Mouse (Mus musculus) heart, embryonic 16.5 days (tissue): ENCODE results near the gene Brip1. TPM values are rescaled to one million over a fixed set of nuclear protein-coding genes. Genes with fewer than 3 reads are reported as not detected.

Experiments
- ATAC-seq: fragments of 200-750 bp; cut with Nextera tagmentation; replicated peaks from 2 replicates; pipeline ENCODE4 v1.8.0; 2017; ENCODE audit warnings: moderate number of reproducible peaks; ENCODE audit not compliant: insufficient read depth, low FRiP score; ENCODE audit errors: extremely low read depth
- H3K27ac ChIP-seq: fragments of 300-500 bp; sonication (generic); 2 replicates; pipeline ENCODE4 v1.5.1; 2014; ENCODE audit warnings: mild to moderate bottlenecking, low read length, control low read depth, moderate library complexity
- H3K27me3 ChIP-seq: fragments of 300-500 bp; sonication (generic); 2 replicates; pipeline ENCODE4 v1.6.1; 2014; ENCODE audit warnings: low read length, mixed read lengths; ENCODE audit not compliant: control insufficient read depth, insufficient read depth
- H3K36me3 ChIP-seq: fragments of 300-500 bp; sonication (generic); 2 replicates; pipeline ENCODE4 v1.6.1; 2014; ENCODE audit not compliant: control insufficient read depth, insufficient read depth
- H3K4me1 ChIP-seq: fragments of 300-500 bp; sonication (generic); 2 replicates; pipeline ENCODE4 v1.6.1; 2014; ENCODE audit warnings: low read length, mixed read lengths; ENCODE audit not compliant: control insufficient read depth, insufficient read depth
- H3K4me2 ChIP-seq: fragments of 300-500 bp; sonication (generic); 2 replicates; pipeline ENCODE4 v1.6.1; 2014; ENCODE audit warnings: low read depth, mild to moderate bottlenecking, control low read depth, low read length
- H3K4me3 ChIP-seq: fragments of 300-500 bp; sonication (generic); 2 replicates; pipeline ENCODE4 v1.5.1; 2014; ENCODE audit warnings: mild to moderate bottlenecking, control low read depth, low read length
- H3K9ac ChIP-seq: fragments of 300-500 bp; sonication (generic); 2 replicates; pipeline ENCODE4 v1.6.1; 2014; ENCODE audit warnings: low read length, control low read depth
- H3K9me3 ChIP-seq: fragments of 300-500 bp; sonication (generic); replicated peaks from 2 replicates; pipeline ENCODE4 v1.6.1; 2016; ENCODE audit warnings: low read length; ENCODE audit not compliant: control insufficient read depth
- WGBS: fragments of 180-500 bp; shearing (Covaris S2); extraction: QIAGEN DNeasy Blood & Tissue Kit; methylation state at CpG from one replicate; pipeline ENCODE4 v1.1.7; 2014; 5-methylcytosine and 5-hydroxymethylcytosine counted together
- polyA plus RNA-seq: library from polyadenylated mRNA; unstranded; fragments of >200 nt; fragmentation: Nextera tagmentation; extraction: Ambion mirVana; gene quantifications from 2 replicates; pipeline ENCODE4 v1.2.1, GENCODE M21; 2015

The Brip1 gene
- polyA plus RNA-seq, 1 experiment from 2014 or later = 6.0 TPM

DNA sequence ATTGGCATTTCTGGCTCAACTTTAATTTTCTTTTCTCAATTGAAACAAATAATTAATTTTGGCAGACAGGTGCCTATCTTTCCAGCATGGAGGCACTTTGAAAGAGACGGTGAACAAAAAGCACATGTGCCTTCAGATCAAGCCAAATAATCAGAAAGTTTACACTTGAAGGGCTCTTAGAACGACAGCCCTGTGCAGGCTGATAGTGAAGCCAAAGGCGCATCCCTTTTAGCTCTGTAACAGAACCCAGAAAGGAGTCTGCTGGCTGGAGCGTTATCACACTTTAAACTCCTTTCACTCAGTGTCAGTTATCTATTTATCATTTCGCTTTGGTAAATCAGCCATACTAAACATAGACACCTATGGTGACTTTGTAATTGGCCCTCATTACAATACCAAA, 45.4 kb downstream of the Brip1 start:
- Histone ChIP-seq H3K4me2 (no peak overlapping the region), H3K4me1 (no peaks in the 10 kb centered on the region), H3K27me3 (no peaks in the 10 kb centered on the region), H3K9ac (no peak overlapping the region), H3K36me3 (no peaks in the 10 kb centered on the region; the same call in 1 of the 2 replicates), H3K27ac (no peak overlapping the region), H3K4me3 (no peak overlapping the region), H3K9me3 (no peaks in the 10 kb centered on the region)
- no peak for ATAC-seq
- 52% methylated on average over 5 of the region's 5 CpGs for WGBS

GRCm38 (mm10) chr11:86131324-86131723, 69.7 kb downstream of the Brip1 start:
- Histone ChIP-seq H3K27ac (no peak overlapping the region), H3K27me3 (no peaks in the 10 kb centered on the region), H3K4me1 (no peaks in the 10 kb centered on the region), H3K9me3 (no peaks in the 10 kb centered on the region), H3K36me3 (no peaks in the 10 kb centered on the region), H3K4me3 (no peak overlapping the region), H3K9ac (no peak overlapping the region), H3K4me2 (no peak overlapping the region)
- no peak for ATAC-seq
- 59% methylated on average over 3 of the region's 3 CpGs for WGBS

DNA sequence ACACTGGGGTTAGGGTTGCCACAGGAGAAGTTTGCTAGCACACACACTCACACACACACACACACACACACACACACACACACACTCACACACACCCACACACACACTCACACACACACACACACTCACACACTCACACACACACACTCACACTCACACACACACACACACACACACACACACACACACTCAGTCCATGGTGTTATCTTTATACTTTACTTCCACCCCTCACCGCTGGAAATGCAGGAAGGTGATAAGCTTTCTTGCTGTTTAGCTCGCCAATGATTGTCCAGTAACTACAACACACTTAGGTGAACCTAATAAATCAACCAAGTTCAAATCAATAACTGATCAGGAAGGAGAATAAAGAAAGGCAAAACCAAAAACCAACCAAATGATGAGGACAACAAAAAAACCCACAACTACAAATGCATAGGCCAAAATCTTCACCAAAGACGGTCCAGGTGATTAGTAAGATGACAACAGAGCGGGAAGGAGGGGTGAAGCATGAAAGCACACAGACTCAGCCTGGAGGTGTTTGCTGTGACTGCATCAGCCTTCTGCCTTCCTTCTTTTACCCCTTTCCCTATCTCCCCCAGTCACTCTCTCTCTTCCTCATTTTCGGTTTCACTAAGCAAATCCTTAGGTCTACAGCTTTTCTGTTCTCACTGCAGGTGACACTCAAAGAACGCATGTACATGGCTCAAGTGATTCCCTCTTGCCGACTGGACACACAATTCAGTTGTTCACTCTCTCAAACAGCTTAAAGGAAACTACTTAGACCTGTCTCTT, 83.7 kb downstream of the Brip1 start:
- no peak overlapping the region for H3K4me2 ChIP-seq
- H3K4me1 ChIP-seq = no peaks in the 10 kb centered on the region
- H3K9me3 ChIP-seq = no peaks in the 10 kb centered on the region
- no peak overlapping the region for H3K27ac ChIP-seq
- H3K36me3 ChIP-seq = no peaks in the 10 kb centered on the region
- no peaks in the 10 kb centered on the region for H3K27me3 ChIP-seq
- no peak for ATAC-seq
- no peak overlapping the region for H3K4me3 ChIP-seq
- WGBS = 77% methylated on average over 7 of the region's 7 CpGs
- H3K9ac ChIP-seq = no peak overlapping the region

DNA sequence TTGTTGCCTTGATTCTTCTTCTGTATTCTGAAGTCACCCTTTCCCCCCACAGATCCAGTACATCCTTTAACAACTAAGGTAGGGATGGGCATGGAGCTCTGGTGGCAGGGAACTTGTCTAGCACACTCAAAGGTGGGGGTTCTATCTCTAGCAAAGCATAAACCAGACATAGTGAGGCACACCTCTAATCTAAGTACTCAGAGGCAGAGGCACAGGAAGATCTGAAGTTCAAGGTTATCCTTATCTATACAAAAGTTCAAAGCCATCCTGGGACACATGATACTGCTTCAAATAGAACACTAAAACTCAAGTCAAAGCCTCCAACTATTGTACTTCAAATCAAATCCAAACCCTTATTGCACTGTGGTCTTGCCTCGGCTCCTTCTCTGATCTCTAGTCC, 85.0 kb downstream of the Brip1 start:
- Histone ChIP-seq H3K27ac (no peak overlapping the region), H3K4me1 (no peaks in the 10 kb centered on the region), H3K27me3 (no peaks in the 10 kb centered on the region), H3K4me3 (no peak overlapping the region), H3K9me3 (no peaks in the 10 kb centered on the region), H3K9ac (no peak overlapping the region), H3K36me3 (no peaks in the 10 kb centered on the region), H3K4me2 (no peak overlapping the region)
- no peak for ATAC-seq
- 88% methylated on average over 1 of the region's 1 CpGs for WGBS

DNA sequence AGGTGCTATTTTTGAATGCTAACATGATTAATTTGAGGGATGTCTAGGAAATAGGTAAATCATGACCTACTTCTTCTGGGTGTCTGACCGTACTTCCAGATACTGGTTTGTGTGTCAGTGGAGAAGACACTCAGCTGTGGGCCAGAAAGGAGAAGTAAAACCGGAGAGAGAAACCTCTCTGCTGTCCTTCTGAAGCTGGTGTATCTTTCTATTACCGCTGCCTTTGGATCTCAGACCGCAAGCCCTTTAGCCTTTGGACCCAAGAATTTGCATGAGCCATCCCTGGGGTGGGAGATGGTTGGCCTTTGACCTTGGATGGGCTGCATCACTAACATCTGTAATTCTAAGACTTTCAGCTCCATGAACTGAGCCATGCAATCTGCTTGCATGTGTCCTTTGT, 93.7 kb downstream of the Brip1 start:
- Histone ChIP-seq H3K27ac (no peak overlapping the region), H3K9ac (no peak overlapping the region), H3K4me3 (no peak overlapping the region), H3K4me2 (no peak overlapping the region), H3K4me1 (no peaks in the 10 kb centered on the region), H3K36me3 (no peaks in the 10 kb centered on the region), H3K27me3 (no peaks in the 10 kb centered on the region), H3K9me3 (no peaks in the 10 kb centered on the region)
- ATAC-seq = no peak
- WGBS = 91% methylated on average over 4 of the region's 4 CpGs

- Histone ChIP-seq H3K4me1 (no peaks in the 10 kb centered on the region), H3K9me3 (no peaks in the 10 kb centered on the region), H3K9ac (no peak overlapping the region), H3K4me3 (no peak overlapping the region), H3K36me3 (no peaks in the 10 kb centered on the region), H3K4me2 (no peak overlapping the region), H3K27me3 (no peaks in the 10 kb centered on the region), H3K27ac (no peak overlapping the region)
- ATAC-seq = no peak
Observed at GRCm38 (mm10) chr11:86106596-86106995, 94.4 kb downstream of the Brip1 start.

- no peak overlapping the region for H3K9ac ChIP-seq
Observed at GRCm38 (mm10) chr11:86101191-86101590, 99.8 kb downstream of the Brip1 start.

DNA sequence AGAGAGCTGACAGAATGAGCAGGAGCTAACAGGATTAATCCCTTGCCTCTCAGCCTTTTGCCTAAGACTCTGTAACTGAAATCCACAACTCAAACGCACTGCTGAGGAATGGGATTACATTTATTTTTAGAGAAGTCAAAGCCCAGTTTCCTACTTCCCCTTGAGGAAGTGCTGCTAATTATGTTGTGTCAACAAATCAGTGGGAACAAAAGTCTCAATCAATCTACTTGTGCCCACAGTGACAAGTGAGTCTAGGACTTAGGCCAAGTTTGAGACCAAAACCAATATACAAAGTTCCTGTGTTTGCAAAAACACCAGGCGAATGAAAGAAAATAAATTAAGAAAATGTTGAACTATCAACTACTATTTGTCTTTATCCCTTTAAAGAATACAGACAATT, 101.7 kb downstream of the Brip1 start:
- ATAC-seq = no peak
- no peak overlapping the region for H3K9ac ChIP-seq
- no peak overlapping the region for H3K4me2 ChIP-seq
- H3K4me1 ChIP-seq = no peaks in the 10 kb centered on the region
- H3K4me3 ChIP-seq = no peak overlapping the region
- no peaks in the 10 kb centered on the region for H3K27me3 ChIP-seq
- no peaks in the 10 kb centered on the region for H3K36me3 ChIP-seq
- no peak overlapping the region for H3K27ac ChIP-seq
- no peaks in the 10 kb centered on the region for H3K9me3 ChIP-seq
- 44% methylated on average over 2 of the region's 2 CpGs for WGBS

More at GRCm38 (mm10) chr11:86101191-86101590, 99.8 kb downstream of the Brip1 start:
- Histone ChIP-seq H3K9me3 (no peaks in the 10 kb centered on the region), H3K27me3 (no peaks in the 10 kb centered on the region), H3K4me1 (no peaks in the 10 kb centered on the region), H3K36me3 (no peaks in the 10 kb centered on the region), H3K27ac (no peak overlapping the region), H3K4me2 (no peak overlapping the region), H3K4me3 (no peak overlapping the region)
- no peak for ATAC-seq
- WGBS = 65% methylated on average over 6 of the region's 6 CpGs

GRCm38 (mm10) chr11:86088815-86089214, 112.2 kb downstream of the Brip1 start:
- Histone ChIP-seq H3K36me3 (no peaks in the 10 kb centered on the region), H3K9ac (no peak overlapping the region), H3K4me2 (no peak overlapping the region), H3K4me3 (no peak overlapping the region), H3K9me3 (no peaks in the 10 kb centered on the region), H3K27ac (no peak overlapping the region), H3K27me3 (no peaks in the 10 kb centered on the region), H3K4me1 (no peaks in the 10 kb centered on the region)
- ATAC-seq = no peak
